Mouse (Mus musculus) heart, postnatal 0 days (tissue): Measurements from ENCODE around the gene Stard3. TPM values are rescaled to one million over a fixed set of nuclear protein-coding genes. Genes with fewer than 3 reads are reported as not detected.
"Not testable (repeated sequence)": the region's sequence is repeated elsewhere in the genome, so short reads cannot be mapped to it uniquely, and the experiment has no call there.

Experiments used
- ATAC-seq: fragments of 200-750 bp; cut with Nextera tagmentation; 2 replicates; pipeline ENCODE4 v1.8.0; 2017; ENCODE audit warnings: low read depth, moderate number of reproducible peaks, moderate library complexity; ENCODE audit not compliant: insufficient read depth
- DNase-seq: peaks from one replicate; pipeline ENCODE4 v3.0.0-alpha.2; 2016; ENCODE audit warnings: low spot score
- H3K27ac ChIP-seq: fragments of 300-500 bp; sonication (generic); 2 replicates; pipeline ENCODE4 v1.5.1; 2014; ENCODE audit warnings: low read depth, mild to moderate bottlenecking
- H3K27me3 ChIP-seq: fragments of 300-500 bp; sonication (generic); 2 replicates; pipeline ENCODE4 v1.6.1; 2014; ENCODE audit warnings: low read length, mixed read lengths; ENCODE audit not compliant: control insufficient read depth, insufficient read depth
- H3K36me3 ChIP-seq: fragments of 300-500 bp; sonication (generic); replicated peaks from 2 replicates; pipeline ENCODE4 v1.6.1; 2014; ENCODE audit warnings: low read length, mixed read lengths; ENCODE audit not compliant: control insufficient read depth, insufficient read depth
- H3K4me1 ChIP-seq: fragments of 300-500 bp; sonication (generic); 2 replicates; pipeline ENCODE4 v1.6.1; 2014; ENCODE audit warnings: antibody characterized with exemption; ENCODE audit not compliant: control insufficient read depth, insufficient read depth
- H3K4me2 ChIP-seq: fragments of 300-500 bp; sonication (generic); 2 replicates; pipeline ENCODE4 v1.6.1; 2014; ENCODE audit warnings: low read depth, mild to moderate bottlenecking, low read length, moderate library complexity
- H3K4me3 ChIP-seq: fragments of 300-500 bp; sonication (generic); 2 replicates; pipeline ENCODE4 v1.5.1; 2014; ENCODE audit warnings: low read depth, low read length
- H3K9ac ChIP-seq: fragments of 300-500 bp; sonication (generic); replicated peaks from 2 replicates; pipeline ENCODE4 v1.6.1; 2014; ENCODE audit warnings: low read depth, low read length, mixed read lengths
- H3K9me3 ChIP-seq: fragments of 300-500 bp; sonication (generic); replicated peaks from 2 replicates; pipeline ENCODE4 v1.6.1; 2016; ENCODE audit warnings: low read length; ENCODE audit not compliant: control insufficient read depth
- CTCF ChIP-seq: IDR thresholded peaks from 2 replicates; pipeline ENCODE4 v1.5.1; 2016; ENCODE audit warnings: antibody characterized with exemption, control low read depth, low read depth
- EP300 ChIP-seq: IDR thresholded peaks from 2 replicates; pipeline ENCODE4 v1.6.1; 2016; ENCODE audit warnings: antibody characterized with exemption, low read depth
- WGBS: fragments of 180-500 bp; shearing (Covaris S2); extraction: QIAGEN DNeasy Blood & Tissue Kit; methylation state at CpG from one replicate; pipeline ENCODE4 v1.1.7; 2014; 5-methylcytosine and 5-hydroxymethylcytosine counted together
- polyA plus RNA-seq: library from polyadenylated mRNA; unstranded; fragments of >200 nt; fragmentation: Nextera tagmentation; extraction: Ambion mirVana; gene quantifications from 2 replicates; pipeline ENCODE4 v1.2.1, GENCODE M21; 2015
- total RNA-seq: library from RNA; depleted of rRNA; stranded (reverse); fragments of >200 nt; gene quantifications from 2 replicates; pipeline ENCODE4 v1.2.3, GENCODE M21; 2014; ENCODE audit warnings: low replicate concordance

Stard3 gene
- total and polyA plus RNA-seq, 2 experiments from 2014 or later: 34.7 to 44.8 TPM

- WGBS: 52% methylated on average over 6 of the region's 6 CpGs
- Histone ChIP-seq H3K4me1 (peaks cover 59% of the 10 kb centered on the region), H3K4me3 (no peak overlapping the region), H3K9ac (no peak overlapping the region), H3K36me3 (peaks cover 47% of the 10 kb centered on the region), H3K27ac (peak overlapping the region; percentile 88), H3K27me3 (no peaks in the 10 kb centered on the region), H3K9me3 (no peaks in the 10 kb centered on the region), H3K4me2 (no peak overlapping the region)
- no peak for TF ChIP-seq EP300
- no peak for TF ChIP-seq CTCF
- peak; percentile 69 for DNase-seq
- 0 out of 2 replicates have a peak, but pooled peaks have one; percentile 13 for ATAC-seq
Observed at GRCm38 (mm10) chr11:98380106-98380505, 21.9 kb downstream of the Stard3 start.

- no peak for TF ChIP-seq EP300
- TF ChIP-seq CTCF: no peak
- no peak overlapping the region for H3K9ac ChIP-seq
- no peaks in the 10 kb centered on the region for H3K9me3 ChIP-seq
- peak overlapping the region; percentile 25; the same call in 1 of the 2 replicates for H3K27ac ChIP-seq
- H3K27me3 ChIP-seq: no peaks in the 10 kb centered on the region
- no peak overlapping the region for H3K4me3 ChIP-seq
- peaks cover 34% of the 10 kb centered on the region for H3K36me3 ChIP-seq
- 92% methylated on average over 2 of the region's 2 CpGs for WGBS
- ATAC-seq (no peak), DNase-seq (no peak)
- H3K4me1 ChIP-seq: peaks cover 53% of the 10 kb centered on the region
- no peak overlapping the region for H3K4me2 ChIP-seq
Observed at GRCm38 (mm10) chr11:98381651-98382050, 23.5 kb downstream of the Stard3 start.

GRCm38 (mm10) chr11:98382405-98382804 lies 24.2 kb downstream of the Stard3 start:
- not testable (repeated sequence) for DNase-seq, H3K4me3 ChIP-seq, H3K9me3 ChIP-seq, H3K9ac ChIP-seq, ATAC-seq, H3K27me3 ChIP-seq, H3K4me2 ChIP-seq
- 27% methylated on average over 2 of the region's 2 CpGs for WGBS
- peak overlapping the region; percentile 25; the same call in 1 of the 2 replicates for H3K27ac ChIP-seq
- 0 out of 2 replicates have a peak, but pooled peaks have one; percentile 2 for TF ChIP-seq CTCF
- peaks cover 26% of the 10 kb centered on the region for H3K36me3 ChIP-seq
- H3K4me1 ChIP-seq: peaks cover 46% of the 10 kb centered on the region

GRCm38 (mm10) chr11:98383261-98384030 lies 25.3 kb downstream of the Stard3 start, which contains the start of gene Tcap:
Gene Tcap (plus strand): TSS chr11:98383811.
- peak; percentile 87 for DNase-seq

GRCm38 (mm10) chr11:98384216-98384615 lies 26.0 kb downstream of the Stard3 start:
- no peak for DNase-seq
- Histone ChIP-seq H3K9ac (peak overlapping the region; percentile 67), H3K4me1 (peaks cover 28% of the 10 kb centered on the region), H3K4me2 (peak overlapping the region; percentile 80), H3K36me3 (0 out of 2 replicates have a peak, but pooled peaks cover 13% of the 10 kb centered on the region), H3K9me3 (no peaks in the 10 kb centered on the region), H3K4me3 (peak overlapping the region; percentile 50), H3K27ac (peak overlapping the region; percentile 92), H3K27me3 (0 out of 2 replicates have a peak, but pooled peaks cover 6% of the 10 kb centered on the region)
- ATAC-seq: no peak
- 41% methylated on average over 20 of the region's 20 CpGs for WGBS
- TF ChIP-seq EP300: no peak
- no peak for TF ChIP-seq CTCF

More at GRCm38 (mm10) chr11:98383261-98384030, 25.3 kb downstream of the Stard3 start, which contains the start of gene Tcap:
- H3K4me3 ChIP-seq: peak within 1 kb of the TSS; percentile 50
- peak within 1 kb of the TSS; percentile 80 for H3K4me2 ChIP-seq
- peaks cover 36% of the 10 kb centered on the region for H3K4me1 ChIP-seq
- H3K9me3 ChIP-seq: no peaks in the 10 kb centered on the region
- 27% methylated on average over 14 of the region's 14 CpGs for WGBS
- peak; percentile 85 for ATAC-seq
- peak within 1 kb of the TSS; percentile 67 for H3K9ac ChIP-seq
- TF ChIP-seq CTCF (no peak), EP300 (peak; percentile 9; the same call in 1 of the 2 replicates)
- H3K36me3 ChIP-seq: peaks cover 17% of the 10 kb centered on the region; the same call in 1 of the 2 replicates
- peak within 1 kb of the TSS; percentile 92 for H3K27ac ChIP-seq
- 0 out of 2 replicates have a peak, but pooled peaks cover 6% of the 10 kb centered on the region for H3K27me3 ChIP-seq
